Mouse (Mus musculus): Measurements from ENCODE around the gene Duxbl2.
"Not testable (repeated sequence)": the region's sequence is repeated elsewhere in the genome, so short reads cannot be mapped to it uniquely, and the experiment has no call there.

Gene Duxbl2

GRCm38 (mm10) chr14:26118150-26118549 is at the start of gene Duxbl2:
TSS of gene Duxbl2 (plus strand) at chr14:26118349.
- not testable (repeated sequence) for DNase-seq

GRCm38 (mm10) chr14:26076620-26077390 is 41.3 kb upstream of the Duxbl2 start:
- DNase-seq, result not testable (repeated sequence)

GRCm38 (mm10) chr14:26081216-26081615 is 36.9 kb upstream of the Duxbl2 start, which contains the start of gene Cphx2:
TSS of gene Cphx2 (plus strand) at chr14:26081516.
- DNase-seq, result not testable (repeated sequence)

- DNase-seq, result not testable (repeated sequence)
These were observed 36.2 kb upstream of the Duxbl2 start, which contains the start of gene Cphx3 for GRCm38 (mm10) chr14:26081997-26082396. TSS of gene Cphx3 (plus strand) at chr14:26082297.

- DNase-seq, result not testable (repeated sequence)
These were observed 20.5 kb upstream of the Duxbl2 start for GRCm38 (mm10) chr14:26097622-26098021.

GRCm38 (mm10) chr14:26118550-26119000 is 426 bp downstream of the Duxbl2 start:
- DNase-seq, result not testable (repeated sequence)

GRCm38 (mm10) chr14:26119095-26119494 is 946 bp downstream of the Duxbl2 start:
- DNase-seq, result not testable (repeated sequence)

GRCm38 (mm10) chr14:26147095-26147494 is 28.9 kb downstream of the Duxbl2 start:
- not testable (repeated sequence) for DNase-seq

- not testable (repeated sequence) for DNase-seq
These were observed 37.9 kb downstream of the Duxbl2 start for GRCm38 (mm10) chr14:26156032-26156431.

- DNase-seq, result not testable (repeated sequence)
These were observed 43.0 kb downstream of the Duxbl2 start for GRCm38 (mm10) chr14:26161156-26161555.

- not testable (repeated sequence) for DNase-seq
These were observed 44.3 kb downstream of the Duxbl2 start for GRCm38 (mm10) chr14:26162423-26162822.

- DNase-seq, result not testable (repeated sequence)
These were observed 47.1 kb downstream of the Duxbl2 start for GRCm38 (mm10) chr14:26165266-26165665.

- not testable (repeated sequence) for DNase-seq
These were observed 55.8 kb downstream of the Duxbl2 start for GRCm38 (mm10) chr14:26173955-26174354.

GRCm38 (mm10) chr14:26175028-26175427 is 56.9 kb downstream of the Duxbl2 start:
- not testable (repeated sequence) for DNase-seq
